Mouse (Mus musculus): ENCODE data around the gene Nav3.

GRCm38 (mm10) chr10:110094433-110094832, 361.6 kb downstream of the Nav3 start:
- TF ChIP-seq CTCF (IDR thresholded peaks at IDR 0.05; ENCODE audit: low read depth, low read length) (no peak), POLR2A (IDR thresholded peaks at IDR 0.05; ENCODE audit: borderline replicate concordance, low read depth, low read length) (no peak)
